Mouse (Mus musculus) spleen, postnatal 14 days (tissue): Measurements from ENCODE around the gene Tns3.

Experiments used
- DNase-seq, 2 experiments: peaks; one replicate each; pipeline ENCODE4 v3.0.0; 2021 to 2022; ENCODE audit warnings: low spot score in 2 of 2

Tns3 gene

DNA sequence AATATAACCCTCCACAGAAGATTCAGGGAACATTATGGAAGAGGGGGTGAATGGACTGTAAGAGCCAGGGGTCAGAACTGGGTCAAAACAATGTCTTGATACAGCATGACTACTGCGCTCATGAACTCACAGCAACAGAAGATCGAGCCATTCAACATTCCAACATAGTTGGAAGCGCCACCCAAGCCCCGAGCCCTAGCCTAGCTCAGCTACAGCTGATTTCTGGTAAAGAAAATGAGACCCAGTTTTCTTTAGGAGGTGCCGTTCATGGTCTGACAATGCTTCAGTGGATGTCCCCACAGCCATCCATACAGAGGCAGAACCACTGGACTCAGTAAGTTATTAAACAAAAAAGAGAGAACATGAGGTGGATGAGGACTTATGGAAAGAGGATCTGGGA lies 224.1 kb downstream of the Tns3 start:
- no peak for DNase-seq

DNA sequence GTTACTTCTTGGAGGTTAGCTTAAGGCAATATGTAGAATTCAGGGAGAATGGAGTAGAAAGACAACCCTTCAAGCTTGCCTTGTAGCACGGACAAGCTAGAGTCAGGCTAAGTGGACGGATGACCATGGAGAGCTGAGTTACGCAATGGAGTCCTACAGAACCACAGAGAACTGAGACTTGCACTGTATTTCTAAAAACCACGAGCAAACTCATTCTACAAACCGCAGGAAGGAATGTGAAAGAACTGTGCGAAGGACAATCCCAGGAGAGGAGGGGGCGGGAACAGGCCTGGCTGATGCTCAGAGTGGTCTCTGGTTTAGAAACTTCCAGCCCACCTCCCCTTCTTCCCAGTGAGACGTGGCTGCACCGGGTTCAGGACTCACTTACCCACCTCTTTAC lies 225.3 kb downstream of the Tns3 start:
- no peak for DNase-seq

DNA sequence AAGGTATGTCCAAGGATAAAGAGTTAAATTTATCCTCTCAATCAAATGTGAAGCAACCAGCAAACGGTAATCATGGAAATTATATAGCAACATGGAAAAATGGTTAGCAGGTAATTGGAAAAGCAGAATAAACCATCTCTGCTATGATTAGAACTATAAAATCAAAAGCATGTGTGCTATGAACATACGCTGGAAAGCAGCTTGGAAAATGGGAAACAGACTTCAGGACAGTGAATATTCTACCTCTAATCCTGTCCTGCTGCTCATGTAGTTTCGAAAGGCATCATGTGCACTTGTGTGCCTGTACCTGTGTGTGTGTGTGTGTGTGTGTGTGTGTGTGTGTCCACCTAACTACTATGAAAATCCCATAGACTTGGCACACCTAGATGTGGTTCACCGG lies 226.1 kb downstream of the Tns3 start:
- no peak for DNase-seq

DNA sequence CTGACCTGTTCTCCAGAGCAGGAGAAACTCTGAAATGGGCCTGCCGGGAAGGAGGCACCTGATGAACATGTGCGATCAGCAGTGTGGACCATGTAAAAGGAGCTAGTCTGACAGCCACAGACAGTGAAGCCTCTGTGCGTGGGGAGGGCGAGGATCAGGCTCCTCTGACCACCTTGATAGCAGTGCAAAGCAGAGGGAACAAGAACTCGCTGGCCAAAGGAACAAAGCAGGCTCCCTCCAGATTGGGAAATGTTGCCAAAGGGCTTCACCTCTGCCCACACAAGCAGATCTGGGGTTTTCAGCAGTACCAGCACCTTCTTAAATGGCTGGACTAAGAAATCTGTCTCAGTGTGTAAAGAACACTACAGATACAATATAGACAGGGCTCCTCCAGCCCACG lies 229.2 kb downstream of the Tns3 start:
- no peak for DNase-seq

DNA sequence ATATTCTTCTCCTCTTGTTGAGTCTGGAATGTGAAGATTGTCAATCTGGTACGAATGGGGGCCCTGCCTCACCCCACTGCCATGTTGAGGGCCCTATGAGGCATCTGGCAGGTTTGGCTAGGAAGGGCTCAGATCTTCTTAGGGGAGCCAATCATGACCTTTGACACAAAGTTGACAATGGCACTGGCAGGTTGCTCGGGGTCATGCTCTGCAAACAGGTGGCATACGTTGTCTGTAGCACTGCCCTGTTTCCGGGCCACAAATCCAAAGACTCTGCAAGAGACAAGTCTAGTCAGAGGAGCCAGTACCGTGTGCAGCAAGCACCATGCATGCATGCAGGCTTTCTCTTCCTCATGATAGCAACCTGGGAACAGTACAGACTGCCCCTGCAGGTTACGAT lies 230.0 kb downstream of the Tns3 start:
- DNase-seq = no peak

DNA sequence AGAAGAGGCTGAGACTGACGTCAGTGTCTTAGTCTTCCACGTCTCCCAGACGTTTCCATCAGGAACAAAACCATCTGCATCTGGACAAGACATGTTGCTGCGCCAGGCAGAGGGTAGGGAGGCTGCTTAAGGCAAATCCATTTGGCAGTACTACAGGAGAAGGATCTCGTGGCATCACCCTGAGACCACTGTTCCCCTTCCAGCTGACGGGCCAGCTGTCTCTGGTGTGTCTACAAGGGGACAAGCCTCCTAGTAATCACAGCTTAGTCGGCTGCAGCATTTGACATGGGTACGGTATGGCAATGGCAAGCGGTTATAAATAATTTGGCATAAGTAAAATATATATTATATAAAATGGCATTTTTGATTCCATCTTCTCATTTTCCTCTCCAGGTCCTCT lies 230.9 kb downstream of the Tns3 start:
- DNase-seq = no peak

DNA sequence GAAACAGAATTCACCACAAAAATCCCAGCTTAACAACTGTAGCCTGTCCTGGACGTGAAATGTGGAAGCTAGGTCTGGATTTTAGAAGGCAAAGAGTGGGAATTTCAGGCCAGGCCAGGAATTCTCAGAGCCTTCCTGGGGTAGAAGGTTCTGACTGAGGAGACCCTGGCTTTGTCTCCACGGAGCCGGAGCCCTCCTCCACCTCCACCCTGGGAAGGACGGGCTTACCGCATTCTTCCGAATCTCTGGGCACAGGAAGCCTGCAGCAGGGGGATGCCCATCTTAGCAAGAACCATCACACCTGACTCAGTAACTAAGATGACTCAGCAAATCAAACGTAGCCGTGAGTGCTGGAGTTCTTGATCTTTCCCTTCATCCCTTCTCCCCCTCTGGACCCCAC lies 231.4 kb downstream of the Tns3 start:
- no peak for DNase-seq

DNA sequence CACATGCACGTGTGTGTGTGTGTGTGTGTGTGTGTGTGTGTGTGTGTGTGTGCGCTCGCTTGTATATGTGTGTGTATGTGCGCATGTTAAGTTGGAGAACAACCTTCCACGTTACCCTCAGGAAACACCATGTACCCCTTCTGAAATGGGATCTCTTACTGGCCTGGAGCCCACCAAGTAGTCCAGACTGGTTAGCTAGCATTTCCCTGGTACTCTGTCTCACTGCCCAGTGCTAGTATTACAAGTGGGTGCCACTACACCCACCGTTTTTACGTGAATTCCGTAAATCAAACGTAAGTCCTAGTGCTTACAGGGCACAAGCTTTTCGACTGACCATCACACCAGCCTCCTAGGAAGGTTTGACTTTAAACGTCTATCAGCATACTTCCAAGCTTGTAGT lies 236.7 kb downstream of the Tns3 start:
- no peak for DNase-seq

DNA sequence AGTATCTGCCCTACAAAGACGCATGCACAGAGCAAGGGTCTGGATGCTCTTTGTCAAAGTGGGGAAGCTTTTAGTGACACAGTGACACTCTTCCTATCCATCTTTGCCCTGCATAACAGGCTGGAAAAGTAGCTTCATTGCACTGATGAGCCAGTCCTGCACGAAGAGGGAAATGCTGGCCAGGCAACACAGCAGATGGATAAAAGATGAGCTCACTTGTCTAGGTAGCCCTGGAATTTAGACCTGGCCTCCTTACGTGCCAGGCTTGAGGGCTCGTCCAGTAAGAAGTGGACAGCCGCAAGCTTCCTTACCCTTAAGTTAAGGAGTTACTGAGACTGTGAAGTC lies 239.1 kb downstream of the Tns3 start:
- no peak for DNase-seq

DNA sequence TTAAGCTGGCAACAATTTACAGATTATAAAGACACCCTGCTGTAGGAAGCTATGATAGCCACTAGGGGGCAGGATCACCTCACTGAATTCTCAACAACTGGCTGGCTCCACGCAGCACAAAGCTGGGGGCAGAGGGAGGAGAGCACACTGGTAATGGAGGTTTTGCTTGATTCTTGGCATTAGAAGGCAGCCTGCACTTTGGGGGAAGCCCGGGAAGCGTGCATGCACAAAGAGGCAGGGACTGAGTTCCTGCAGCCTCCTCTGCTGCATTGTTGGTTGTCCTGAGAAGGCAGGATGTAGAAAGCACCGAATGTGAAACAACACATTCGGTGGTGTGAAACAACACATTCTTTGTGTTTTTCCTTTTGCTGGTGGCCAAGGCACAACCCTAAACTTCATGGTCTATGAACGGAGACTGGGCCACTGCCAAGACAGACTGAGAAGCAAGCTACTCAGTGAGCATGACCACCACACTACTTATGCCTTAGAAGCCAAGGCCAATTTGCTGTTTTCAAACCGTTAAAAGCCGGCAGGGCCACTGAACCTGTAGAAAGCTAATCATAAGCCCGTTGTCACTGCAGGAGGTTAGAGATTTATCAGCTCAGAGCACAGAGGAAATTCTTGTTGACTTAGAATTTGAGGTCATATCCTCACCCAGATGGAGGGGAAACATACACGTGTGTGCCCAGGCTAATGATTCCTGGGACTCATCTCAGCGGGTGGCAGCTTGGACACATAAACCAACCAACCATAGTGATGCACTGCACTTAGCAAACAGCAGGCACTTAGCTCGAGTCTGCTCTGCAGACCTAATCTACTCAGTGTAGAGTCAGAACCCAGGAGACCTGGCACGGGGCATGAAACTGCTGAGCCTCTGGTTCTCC lies 239.8 kb downstream of the Tns3 start:
- peak in 1 of 2 experiments; percentile 18 for DNase-seq

DNA sequence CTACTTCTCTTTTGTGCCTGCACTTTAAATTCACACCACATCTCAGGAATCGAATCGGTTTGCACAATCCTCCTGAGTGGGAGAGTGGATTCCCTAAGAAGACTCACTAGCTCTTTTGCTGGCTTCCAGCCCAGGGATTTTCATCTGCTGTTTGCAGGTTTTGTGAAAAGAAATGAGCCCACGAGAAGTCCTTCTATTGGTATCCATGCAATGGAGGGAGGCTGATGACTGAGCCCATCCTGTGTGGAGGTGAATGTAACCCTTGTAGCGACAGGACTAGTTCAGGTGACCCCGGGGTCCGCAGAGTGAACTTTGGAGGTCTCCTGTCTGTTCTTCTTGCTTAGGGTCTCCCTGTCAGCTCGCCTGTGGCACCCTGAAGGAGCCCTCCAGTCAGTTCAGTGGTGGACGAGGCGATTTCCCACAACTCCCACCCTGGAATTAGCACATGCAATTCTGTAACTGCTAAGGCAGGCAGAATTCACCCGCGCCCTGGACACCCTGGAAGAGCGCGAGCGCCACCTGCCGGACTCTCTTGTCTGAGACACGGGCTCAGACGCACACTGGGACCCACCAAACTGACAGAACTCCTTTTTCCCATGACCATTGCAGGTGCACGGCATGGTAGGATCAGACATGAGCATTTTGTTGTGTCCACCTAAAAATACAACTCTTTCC lies 259.0 kb downstream of the Tns3 start:
- DNase-seq = peak in 1 of 2 experiments; percentile 11

DNA sequence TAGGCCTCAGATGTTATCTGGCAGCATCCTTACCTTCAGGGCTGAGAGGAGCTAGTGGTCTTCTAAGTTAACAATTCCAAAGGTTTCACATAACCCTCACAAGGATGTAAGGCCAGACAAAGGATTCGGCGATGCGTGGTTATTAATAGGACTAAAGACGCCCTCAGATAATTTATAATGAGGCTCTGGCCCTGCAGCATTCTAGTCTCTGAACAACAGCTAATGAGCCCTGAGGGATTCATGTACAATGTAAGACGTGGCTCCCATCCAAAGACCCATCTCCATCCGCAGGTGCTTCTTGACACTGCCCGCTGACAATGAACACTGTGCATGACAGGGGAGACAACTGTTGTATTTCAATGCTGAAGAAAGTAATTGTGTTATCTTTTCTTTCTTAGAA lies 263.0 kb downstream of the Tns3 start:
- no peak for DNase-seq

DNA sequence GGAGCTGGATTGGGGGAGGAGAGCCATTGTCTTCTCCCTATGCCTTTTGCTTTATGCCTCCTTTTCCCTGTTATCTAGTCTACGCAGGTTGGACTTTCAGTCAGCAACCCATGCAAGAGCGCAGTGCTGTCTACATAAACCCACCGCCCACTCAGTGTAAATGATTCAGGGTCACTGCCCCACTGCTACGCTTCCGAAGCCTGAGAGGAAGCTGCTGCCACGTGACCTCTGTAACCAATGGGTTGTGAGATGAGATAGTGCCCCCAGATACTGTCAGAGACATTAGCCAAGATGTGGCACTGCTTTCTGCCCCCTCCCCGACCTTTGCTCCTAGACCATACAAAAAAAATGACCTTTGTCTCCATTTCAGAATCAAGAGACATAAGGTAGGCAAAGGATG lies 268.0 kb downstream of the Tns3 start:
- no peak for DNase-seq

DNA sequence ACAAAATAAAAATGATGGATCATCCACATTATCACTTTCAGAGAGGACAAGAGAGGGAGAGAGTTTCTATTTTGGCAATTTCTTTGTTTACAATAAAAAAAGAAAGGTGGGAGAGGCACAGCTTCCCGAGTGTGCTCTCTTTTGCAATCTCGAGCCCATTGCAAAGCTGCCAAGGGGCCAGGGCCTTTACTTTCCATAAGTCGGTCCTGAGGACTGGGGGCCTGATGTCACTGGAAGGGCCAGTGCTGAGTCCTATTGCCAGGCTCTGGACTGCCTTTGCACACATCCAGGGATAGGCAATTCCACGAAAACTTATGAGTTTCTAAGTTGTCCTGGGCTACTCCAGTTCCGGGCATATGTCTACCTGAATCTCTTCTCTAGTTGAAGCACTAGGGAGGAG lies 272.8 kb downstream of the Tns3 start:
- no peak for DNase-seq

DNA sequence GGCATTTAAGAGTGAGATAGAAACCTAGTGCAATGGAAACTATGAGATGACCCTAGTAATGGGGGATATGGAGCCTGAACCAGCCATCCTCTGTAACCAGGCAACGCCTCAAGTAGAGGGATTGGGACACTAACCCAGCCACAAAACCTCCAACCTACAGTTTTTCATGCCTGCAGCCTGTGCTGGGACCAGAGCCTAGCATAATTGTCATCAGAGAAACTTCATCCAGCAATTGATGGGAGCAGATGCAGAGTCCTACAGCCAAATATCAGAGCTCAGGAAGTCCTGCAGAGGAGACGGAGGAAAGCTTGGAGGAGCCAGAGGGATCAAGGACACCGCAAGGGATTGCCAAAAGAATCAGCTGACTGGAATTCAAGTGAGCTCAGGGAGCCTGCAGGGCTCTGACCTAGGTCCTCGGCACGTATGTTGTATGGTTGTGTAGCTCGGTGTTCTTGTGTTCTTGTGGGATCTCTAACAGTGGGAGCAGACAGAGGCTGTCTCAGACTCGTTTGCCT lies 278.4 kb downstream of the Tns3 start:
- DNase-seq = no peak
